Mouse (Mus musculus) liver, adult 2 months (tissue): ENCODE measurements around the gene Zranb1.
A peak's percentile ranks its signal among the peaks of the same experiment; 100 is the strongest.

Source experiments
- CTCF ChIP-seq: fragments of 200-500 bp; IDR thresholded peaks from 2 replicates; pipeline ENCODE4 v1.5.1; 2011; ENCODE audit warnings: low read depth, low read length, control low read depth
- POLR2A ChIP-seq: fragments of 200-500 bp; IDR thresholded peaks from 2 replicates; pipeline ENCODE4 v1.6.1; 2011; ENCODE audit warnings: low read length, control low read depth; ENCODE audit not compliant: insufficient read depth; ENCODE audit errors: extremely low read depth

- TF ChIP-seq CTCF (no peak), POLR2A (peak; percentile 92)
These were observed at the start of gene Zranb1 for GRCm38 (mm10) chr7:132930850-132931559.
